Mouse (Mus musculus) megakaryocyte, embryonic 14.5 days (primary cell): ENCODE data around the gene Aars2.

Experiments used
- FLI1 ChIP-seq: IDR thresholded peaks from 2 replicates; pipeline ENCODE4 v1.6.1; 2012; ENCODE audit warnings: low read length, inconsistent platforms, mixed read lengths
- GATA1 ChIP-seq: IDR thresholded peaks from 3 replicates; pipeline ENCODE4 v1.6.1; 2012; ENCODE audit warnings: mixed read lengths, low read length, inconsistent platforms, borderline replicate concordance

GRCm38 (mm10) chr17:45563655-45564530 lies 57.3 kb downstream of the Aars2 start, which contains the start of gene Slc35b2:
- no peak for TF ChIP-seq GATA1
- TF ChIP-seq FLI1: 0 out of 2 replicates have a peak, but pooled peaks have one; percentile 26
